Mouse (Mus musculus) ES-E14 (cell line): ENCODE measurements around the gene Abhd4.

ENCODE experiments used
- CHD2 ChIP-seq: IDR thresholded peaks from 2 replicates; pipeline ENCODE4 v1.6.1; 2014; ENCODE audit warnings: mild to moderate bottlenecking, low read depth, low read length, inconsistent platforms
- HCFC1 ChIP-seq: IDR thresholded peaks from 2 replicates; pipeline ENCODE4 v1.6.1; 2012; ENCODE audit warnings: low read length, inconsistent platforms, borderline replicate concordance; ENCODE audit not compliant: insufficient read depth
- MAFK ChIP-seq: IDR thresholded peaks from 2 replicates; pipeline ENCODE4 v1.6.1; 2014; ENCODE audit warnings: mild to moderate bottlenecking, low read depth, low read length, inconsistent platforms; ENCODE audit not compliant: insufficient read depth
- ZC3H11A ChIP-seq: IDR thresholded peaks from 2 replicates; pipeline ENCODE4 v1.6.1; 2012; ENCODE audit warnings: low read depth, mild to moderate bottlenecking, inconsistent platforms, low read length, borderline replicate concordance
- ZNF384 ChIP-seq: IDR thresholded peaks from 2 replicates; pipeline ENCODE4 v1.6.1; 2012; ENCODE audit warnings: low read depth, low read length, inconsistent platforms

- TF ChIP-seq ZNF384 (no peak), MAFK (no peak), CHD2 (no peak), HCFC1 (no peak), ZC3H11A (no peak)
These were observed 18.1 kb downstream of the Abhd4 start for GRCm38 (mm10) chr14:54271976-54272606.
